Mouse (Mus musculus): ENCODE data around the gene Olfr695.
"Not testable (repeated sequence)": the region's sequence is repeated elsewhere in the genome, so short reads cannot be mapped to it uniquely, and the experiment has no call there.

Gene Olfr695

DNA sequence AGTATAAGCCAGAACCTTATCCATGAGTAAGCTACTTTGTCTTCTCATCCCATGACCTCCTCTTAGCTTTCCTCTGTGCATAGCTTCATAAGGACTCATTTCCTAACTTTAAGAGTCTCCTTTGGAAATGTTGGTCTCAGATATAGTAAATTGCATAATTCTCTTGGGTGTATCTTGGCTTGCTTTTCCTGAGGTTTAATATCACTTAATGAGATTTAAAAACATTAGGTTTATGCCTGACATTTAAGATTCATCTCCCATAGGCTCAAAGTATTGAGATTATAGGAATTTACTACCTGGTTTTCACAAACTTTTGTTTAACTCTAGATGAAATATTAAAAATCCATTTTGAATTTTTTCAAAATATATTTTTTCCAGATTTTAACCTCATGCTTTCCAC lies at the start of gene Olfr695:
Olfr695 (minus strand) TSS at position 101 of the 400 bp plus-strand sequence.
- no peak for DNase-seq

DNA sequence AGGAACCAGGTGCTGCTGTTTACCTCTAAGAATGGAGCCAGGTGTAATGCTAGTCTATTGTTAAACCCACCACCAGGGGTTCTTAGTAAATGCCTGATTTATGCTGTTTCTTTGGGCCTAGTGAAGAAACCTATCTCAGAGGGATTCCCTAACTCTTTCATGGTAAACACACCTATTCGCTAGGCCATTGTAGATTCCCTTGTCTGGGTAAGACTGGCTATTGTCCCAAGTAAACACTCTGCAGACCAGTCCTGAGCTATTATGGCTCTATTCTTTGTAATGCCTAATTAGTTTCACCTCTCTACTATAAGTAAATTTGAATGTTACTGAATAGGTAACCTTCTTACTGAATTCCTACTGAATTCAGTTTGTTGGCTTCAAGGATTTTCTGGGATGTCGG lies 44.8 kb upstream of the Olfr695 start:
- DNase-seq: not testable (repeated sequence)

DNA sequence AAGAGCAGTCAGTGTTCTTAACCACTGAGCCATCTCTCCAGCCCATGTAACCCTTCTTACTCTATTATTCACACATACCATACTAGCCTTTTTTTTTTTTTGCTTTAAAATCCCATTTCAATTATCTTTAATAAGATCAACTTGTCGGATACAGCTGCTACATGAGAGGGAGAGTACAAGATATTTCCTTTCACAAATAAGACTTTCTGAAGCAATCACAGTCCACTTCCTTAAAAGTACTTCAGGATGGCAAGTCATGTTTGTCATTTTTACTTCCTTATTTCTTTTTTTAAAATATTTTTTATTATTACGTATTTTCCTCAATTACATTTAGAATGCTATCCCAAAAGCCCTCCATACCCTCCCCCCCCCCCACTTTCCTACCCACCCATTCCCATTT lies 42.6 kb upstream of the Olfr695 start:
- no peak for DNase-seq

DNA sequence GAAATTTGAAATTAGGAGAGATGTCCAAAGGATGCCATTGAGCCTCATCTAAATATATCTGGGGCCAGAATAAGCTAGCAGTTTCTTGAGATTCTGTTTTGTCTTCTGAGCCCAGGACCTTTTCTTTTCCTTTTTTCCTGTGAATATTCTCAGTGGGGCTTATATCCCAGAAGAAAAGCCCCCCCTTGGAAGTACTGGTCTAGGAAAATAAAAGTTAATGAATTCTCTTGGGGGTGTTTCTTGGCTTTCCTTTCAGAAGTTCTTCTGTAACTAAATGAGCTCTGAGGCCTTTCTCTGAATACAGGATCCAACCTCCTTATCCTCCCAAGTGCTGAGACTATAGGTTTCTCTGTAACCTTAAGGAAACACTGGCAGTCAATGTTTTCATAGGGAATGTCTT lies 39.1 kb upstream of the Olfr695 start, which contains the start of gene Olfr698:
Olfr698 (minus strand) TSS at position 101 of the 400 bp plus-strand sequence.
- no peak for DNase-seq

DNA sequence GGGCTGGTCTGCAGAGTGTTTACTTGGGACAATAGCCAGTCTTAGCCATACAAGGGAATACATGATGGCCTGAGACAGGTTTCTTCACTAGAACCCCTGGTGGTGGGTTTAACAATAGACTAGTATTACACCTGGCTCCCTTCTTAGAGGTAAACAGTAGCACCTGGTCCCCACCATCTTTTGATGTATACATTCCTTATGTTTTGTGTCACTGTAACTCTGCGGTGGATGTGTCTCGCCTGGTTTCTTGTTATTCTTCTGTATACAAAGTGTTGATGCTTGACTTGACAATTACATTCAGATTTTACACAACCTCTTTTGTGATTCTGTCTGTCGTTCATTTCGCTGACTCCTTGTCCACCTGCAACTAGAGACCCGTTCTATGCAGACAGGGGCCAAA lies 29.6 kb upstream of the Olfr695 start:
- DNase-seq: no peak

DNA sequence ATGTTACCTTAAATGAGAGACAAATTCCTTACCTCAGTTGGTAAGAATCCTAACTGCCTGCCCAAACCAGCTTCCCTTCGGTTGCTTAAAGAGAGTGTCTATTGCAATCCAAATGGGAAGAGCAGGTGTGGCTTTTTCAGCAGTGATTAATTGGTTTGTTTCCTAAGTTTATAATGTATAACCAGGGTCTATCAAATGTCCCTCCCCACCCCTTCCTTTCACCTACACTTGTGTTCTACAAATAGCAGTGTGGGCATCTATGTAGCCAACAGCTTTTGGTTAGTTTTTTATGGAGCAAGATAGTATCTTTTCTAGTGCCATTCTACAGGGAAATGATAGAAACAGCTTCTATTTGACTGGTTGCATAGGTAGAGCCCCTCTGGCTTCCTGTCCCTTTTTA lies 26.1 kb upstream of the Olfr695 start, which contains the start of gene Olfr697:
Olfr697 (minus strand) TSS at position 101 of the 400 bp plus-strand sequence.
- DNase-seq: no peak

DNA sequence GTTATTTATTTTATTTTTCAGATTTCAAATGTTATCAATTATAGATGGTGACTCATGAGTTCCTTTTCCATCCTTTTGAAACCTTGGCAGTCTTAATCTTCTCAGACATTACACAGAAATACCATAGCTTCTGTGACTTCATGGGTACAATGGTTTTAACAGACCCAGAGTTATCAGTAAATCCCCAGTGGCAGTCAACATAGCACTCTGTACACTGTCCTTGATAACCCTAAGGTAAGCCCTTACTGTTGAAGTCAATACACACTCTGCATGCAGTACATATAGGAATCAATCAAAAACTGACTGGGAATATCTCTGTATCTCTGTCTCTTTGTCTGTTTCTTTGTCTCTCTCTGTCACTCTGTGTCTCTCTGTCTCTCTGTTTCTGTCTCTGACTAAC lies 20.8 kb upstream of the Olfr695 start:
- DNase-seq: no peak

DNA sequence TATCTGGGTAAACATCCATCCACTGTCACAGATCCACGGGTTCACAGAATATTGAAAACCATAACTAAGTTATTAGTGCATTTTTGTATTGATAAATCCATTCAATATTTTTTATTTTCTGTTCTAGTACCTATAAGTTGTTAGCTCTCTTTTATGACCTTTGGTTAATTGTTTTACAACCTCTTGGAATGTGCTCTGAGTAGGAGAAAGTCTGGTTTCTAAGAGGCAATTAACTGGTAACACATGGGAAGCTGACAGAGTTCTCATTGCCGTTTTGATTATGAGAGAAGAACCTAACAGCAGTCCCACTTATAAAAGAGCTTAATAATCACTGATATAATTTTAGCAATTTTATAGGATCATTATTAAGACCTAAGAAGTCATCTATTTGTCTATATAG lies 17.5 kb upstream of the Olfr695 start:
- no peak for DNase-seq

DNA sequence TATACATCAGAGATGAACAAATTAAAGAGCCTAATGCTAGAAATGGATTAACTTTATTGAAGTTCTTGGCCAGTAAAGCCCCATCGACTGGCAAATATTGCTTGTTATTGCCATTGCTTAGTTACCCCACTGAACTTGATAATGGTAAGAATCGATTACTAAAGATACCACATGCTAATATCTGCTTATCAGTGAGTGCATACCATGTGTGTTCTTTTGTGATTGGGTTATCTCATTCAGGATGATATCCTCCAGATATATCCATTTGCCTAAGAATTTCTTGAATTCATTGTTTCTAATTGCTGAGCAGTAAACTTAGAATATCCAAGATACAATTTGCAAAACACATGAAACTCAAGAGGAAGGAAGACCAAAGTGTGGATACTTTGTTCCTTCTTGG lies 9.5 kb upstream of the Olfr695 start:
- not testable (repeated sequence) for DNase-seq

DNA sequence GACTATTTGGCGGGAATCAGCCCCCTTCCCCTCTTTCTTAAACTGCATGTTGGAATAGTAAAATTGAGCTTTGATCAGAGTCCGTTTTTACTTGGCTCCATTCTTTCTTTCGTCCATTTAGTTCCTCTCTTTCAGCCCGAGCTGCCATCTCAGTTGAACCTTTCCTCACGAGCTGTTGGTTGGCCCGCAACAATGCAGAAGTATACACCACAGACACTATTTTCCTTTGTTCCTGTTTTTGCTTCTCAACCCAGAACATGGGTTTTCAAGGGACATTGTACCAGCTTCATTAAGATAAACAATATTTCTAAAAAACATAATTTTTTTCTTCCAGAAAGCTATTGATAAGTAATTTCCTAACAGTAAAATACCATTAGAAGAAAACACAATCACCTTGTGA lies 4.7 kb downstream of the Olfr695 start:
- no peak for DNase-seq

DNA sequence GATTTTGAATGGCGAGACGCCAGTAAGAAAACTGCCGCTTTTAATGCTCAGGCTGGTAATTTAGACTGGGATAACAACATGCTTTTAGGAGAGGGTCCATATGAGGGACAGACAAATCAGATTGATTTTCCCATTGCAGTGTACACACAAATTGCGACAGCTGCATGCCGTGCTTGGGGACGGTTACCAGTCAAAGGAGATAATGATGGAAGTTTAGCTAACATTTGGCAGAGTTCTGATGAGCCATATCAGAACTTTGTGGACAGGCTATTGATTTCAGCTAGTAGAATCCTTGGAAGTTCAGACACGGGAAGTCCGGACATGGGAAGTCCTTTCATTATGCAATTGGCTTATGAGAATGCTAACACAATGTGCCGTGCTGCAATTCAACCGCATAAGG lies 8.5 kb downstream of the Olfr695 start:
- not testable (repeated sequence) for DNase-seq

DNA sequence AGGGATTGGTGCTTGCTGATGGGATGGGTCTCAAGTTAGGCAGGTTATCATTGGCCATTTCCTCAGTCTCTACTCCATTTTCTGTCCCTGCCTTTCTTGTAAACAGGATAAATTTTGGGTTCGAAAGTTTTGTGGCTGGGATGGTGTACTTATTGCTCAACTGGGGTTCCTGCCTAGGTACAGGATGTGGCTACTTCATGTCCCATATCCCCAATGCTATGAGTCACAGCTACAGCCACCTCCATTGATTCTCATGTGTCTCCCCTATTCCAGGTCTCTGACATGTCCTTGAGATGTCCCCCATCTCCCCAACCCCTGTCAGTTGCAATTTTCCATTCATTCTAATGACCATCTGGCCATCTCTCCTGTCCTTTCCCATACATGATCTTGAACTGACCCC lies 19.3 kb downstream of the Olfr695 start:
- no peak for DNase-seq

DNA sequence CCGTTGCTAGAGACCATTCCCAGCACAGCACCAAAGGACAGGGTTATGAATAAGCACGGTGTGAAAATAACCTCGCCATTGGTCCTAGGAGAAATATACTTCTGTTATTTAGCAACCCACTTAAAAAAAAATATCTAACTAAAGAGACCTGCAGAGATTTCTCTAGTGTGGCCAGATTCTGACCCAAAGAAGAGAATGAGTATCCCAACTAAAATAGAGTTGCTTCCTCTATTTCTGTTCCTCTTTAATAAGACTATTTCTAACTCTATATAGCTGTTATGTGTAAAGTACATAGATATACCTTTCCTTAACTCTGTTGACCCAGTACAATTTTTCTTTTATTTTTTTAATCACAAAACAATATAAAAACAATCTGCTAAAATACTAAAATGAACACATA lies 23.2 kb downstream of the Olfr695 start:
- DNase-seq: no peak

DNA sequence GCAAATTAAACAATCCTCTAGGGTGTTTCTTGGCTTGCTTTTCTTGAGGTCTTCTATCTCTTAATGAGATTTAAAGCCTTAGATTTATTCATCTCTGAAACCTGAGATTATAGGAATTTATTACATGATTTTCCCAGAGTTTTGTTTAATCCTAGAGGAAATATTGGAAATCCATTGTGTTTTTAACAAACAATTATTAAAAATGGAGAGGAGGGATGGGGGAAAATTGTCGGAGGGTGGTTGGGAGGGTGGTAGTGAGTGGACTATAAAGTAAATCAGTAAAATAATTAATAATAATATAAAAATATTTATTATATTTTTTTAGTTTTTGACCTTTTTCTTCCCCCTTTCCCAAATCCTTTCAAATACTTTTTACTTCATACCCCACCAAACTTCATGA lies 24.5 kb downstream of the Olfr695 start, which contains the start of gene Olfr694:
Olfr694 (minus strand) TSS at position 101 of the 400 bp plus-strand sequence.
- no peak for DNase-seq

DNA sequence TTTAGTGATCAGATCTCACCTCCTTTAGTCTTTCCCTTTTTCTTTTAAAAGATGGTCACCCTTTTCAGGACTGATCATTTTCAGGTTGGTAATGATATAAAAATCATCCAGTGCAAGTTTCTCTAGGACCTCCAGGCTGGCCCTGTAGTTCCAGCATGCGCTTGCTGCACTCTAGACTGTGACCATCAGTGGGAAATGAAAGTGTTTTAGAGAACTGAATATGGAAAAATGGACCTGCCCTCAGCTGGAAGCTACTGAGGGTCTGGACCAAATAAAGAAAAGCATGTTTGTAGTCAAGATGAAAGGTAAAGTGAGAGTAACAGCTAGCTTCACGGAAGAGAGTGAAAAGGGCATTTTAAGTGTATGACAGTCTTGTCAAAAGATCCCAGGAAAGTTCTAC lies 30.8 kb downstream of the Olfr695 start:
- no peak for DNase-seq

DNA sequence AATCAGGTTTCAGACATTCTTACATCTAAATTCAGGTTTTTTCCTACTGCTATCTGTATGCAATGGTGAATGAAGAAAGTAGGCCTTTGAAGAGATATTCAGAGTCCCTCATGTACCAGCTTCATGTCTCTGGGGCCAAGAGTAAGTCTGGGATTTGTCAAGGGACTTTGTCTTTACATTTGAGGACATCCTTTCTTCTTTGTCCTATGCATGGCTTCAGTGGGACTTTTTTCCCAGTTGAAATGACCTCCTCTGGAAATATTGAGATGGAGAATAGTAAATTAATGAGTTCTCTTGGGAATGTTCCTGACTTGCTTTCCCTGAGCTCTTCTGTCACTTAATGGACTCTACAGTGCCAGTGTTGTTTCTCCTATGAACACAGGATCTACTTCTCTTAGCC lies 35.7 kb downstream of the Olfr695 start, which contains the start of gene Olfr693:
Olfr693 (minus strand) TSS at position 101 of the 400 bp plus-strand sequence.
- DNase-seq: no peak

All from spleen, adult 18-20 months (tissue).